In the genomic region with DNA sequence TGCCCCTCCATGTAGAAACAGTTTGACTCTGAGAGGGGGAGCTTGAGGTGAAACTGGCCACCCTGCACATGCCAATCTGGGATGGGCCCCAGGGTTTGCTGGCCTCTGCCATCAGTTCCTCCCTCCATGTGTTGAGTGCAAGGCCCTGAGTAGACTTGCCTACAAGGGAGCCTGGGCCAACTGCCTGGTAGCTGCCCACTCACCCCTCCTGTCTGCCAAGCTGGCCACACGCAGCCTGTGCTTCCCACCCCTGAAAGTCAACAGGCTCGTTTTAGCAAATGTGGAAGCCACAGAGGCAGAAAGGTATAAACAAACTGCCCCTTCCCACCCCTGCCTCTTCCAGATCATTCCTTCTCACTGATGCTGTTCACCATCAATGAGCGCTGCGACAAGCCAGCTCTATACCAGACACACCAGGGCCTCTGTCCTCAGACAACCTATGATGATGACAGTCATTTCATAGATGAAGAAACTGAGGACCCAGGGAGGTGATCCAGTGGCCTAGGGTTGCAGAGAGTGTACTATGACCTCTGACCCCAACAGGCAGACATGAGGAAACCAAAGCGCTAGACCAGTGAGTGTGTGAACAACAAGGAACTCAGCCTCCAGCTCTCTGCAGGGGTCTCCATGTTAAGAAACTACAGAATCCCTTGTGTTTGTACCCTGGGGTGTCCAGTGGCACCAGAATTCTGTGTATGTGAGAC, we compare ENCODE assay signal across 18 mouse cellular contexts. TPM values are rescaled to one million over a fixed set of nuclear protein-coding genes. Genes with fewer than 3 reads are reported as not detected.
DNase-seq lines count a peak whose midpoint lies in the region.
"Had no signal": no experiment of that assay in that cellular context is flagged by ENCODE, and none has a peak within 500 bp of the region (broad histone marks: within the 10 kb centered on the region; RNA-seq: fewer than 3 reads in every experiment).

No protein-coding gene starts in this region.

- no peaks in the 10 kb centered on the region for H3K9me3 ChIP-seq in limb, embryonic 10.5 days (replicated peaks)
- H3K9me3 ChIP-seq: hindbrain, embryonic 10.5 days; limb, embryonic 12.5 days had no signal

- H3K27me3 ChIP-seq in limb, embryonic 10.5 days (ENCODE audit: low read depth, poor library complexity, severe bottlenecking), result no peaks in the 10 kb centered on the region
- H3K27me3 ChIP-seq: limb, embryonic 12.5 days had no signal

- 84% methylated on average over 5 of the region's 5 CpGs for WGBS in limb, embryonic 10.5 days

- no peak overlapping the region for H3K27ac ChIP-seq in limb, embryonic 10.5 days
- H3K27ac ChIP-seq: hindbrain, embryonic 10.5 days; hindbrain, postnatal 0 days; limb, embryonic 12.5 days had no signal

- H3K4me1 ChIP-seq in limb, embryonic 10.5 days, result peaks cover 27% of the 10 kb centered on the region

- H3K4me3 ChIP-seq in limb, embryonic 10.5 days, result no peak overlapping the region
- H3K4me3 ChIP-seq: hindbrain, embryonic 10.5 days; limb, embryonic 12.5 days had no signal

- H3K36me3 ChIP-seq in limb, embryonic 10.5 days, result no peaks in the 10 kb centered on the region
- H3K36me3 ChIP-seq: hindbrain, embryonic 10.5 days; limb, embryonic 12.5 days had no signal

- DNase-seq in frontal cortex, postnatal 36 days (ENCODE audit: low spot score in 2 of 2), result peak; percentile 28 to 43
- no peak for DNase-seq in frontal cortex, postnatal 10 days (ENCODE audit: low spot score in 2 of 2)
- peak; percentile 35 to 63 for DNase-seq in left cerebral cortex, adult 18-20 months (ENCODE audit: low spot score in 2 of 2)
- no peak for DNase-seq in left cerebral cortex, adult 11 months (ENCODE audit: low spot score)
- DNase-seq in adipocyte (ENCODE audit: low spot score), result peak; percentile 52
- DNase-seq in gonadal fat pad, adult 2 months (ENCODE audit: low read depth), result peak; percentile 65
- DNase-seq in retina, postnatal 1 day, result no peak
- no peak for DNase-seq in limb, embryonic 10.5 days (ENCODE audit: low spot score)
- DNase-seq: adrenal gland, adult 2 months; cerebellum, adult 9-10 months; embryo, embryonic 11 days; gastrocnemius, postnatal 14 days; lung, adult 18-20 months; spleen, adult 18-20 months; thymus, postnatal 25 days had no signal

RNA-seq across cellular contexts. Expression of a gene that starts 36.5 kb away (rescaled TPM):
- 10 to 100 TPM; 25.2 to 25.5 TPM for total RNA-seq in left cerebral cortex, adult 18-20 months (2021)
- polyA plus RNA-seq in gonadal fat pad, adult 2 months (2012; rRNA removed), result 80.6 and 82.3 TPM in 2 replicates
- 8.7 and 10.9 TPM in 2 replicates for polyA plus RNA-seq in limb, embryonic 10.5 days (2016; fragmentation: Nextera tagmentation; extraction: Ambion mirVana)

Comparison
In these comparisons a context has a peak if more than half of its experiments do, and no peak if none do; other contexts are left out.
1. DNase-seq: peak in frontal cortex, postnatal 36 days (2 of 2), left cerebral cortex, adult 18-20 months (2 of 2), adipocyte (single experiment) and gonadal fat pad, adult 2 months (single experiment); none in frontal cortex, postnatal 10 days (0 of 2), left cerebral cortex, adult 11 months (single experiment), retina, postnatal 1 day (single experiment) and limb, embryonic 10.5 days (single experiment).